Mouse (Mus musculus) ovary, postnatal 10 days (tissue): Measurements from ENCODE around the gene Gm11011.
"Not testable (repeated sequence)": the region's sequence is repeated elsewhere in the genome, so short reads cannot be mapped to it uniquely, and the experiment has no call there.

Experiments
- DNase-seq: peaks from one replicate; pipeline ENCODE4 v3.0.0; 2022; ENCODE audit warnings: low spot score

Gm11011 gene

DNA sequence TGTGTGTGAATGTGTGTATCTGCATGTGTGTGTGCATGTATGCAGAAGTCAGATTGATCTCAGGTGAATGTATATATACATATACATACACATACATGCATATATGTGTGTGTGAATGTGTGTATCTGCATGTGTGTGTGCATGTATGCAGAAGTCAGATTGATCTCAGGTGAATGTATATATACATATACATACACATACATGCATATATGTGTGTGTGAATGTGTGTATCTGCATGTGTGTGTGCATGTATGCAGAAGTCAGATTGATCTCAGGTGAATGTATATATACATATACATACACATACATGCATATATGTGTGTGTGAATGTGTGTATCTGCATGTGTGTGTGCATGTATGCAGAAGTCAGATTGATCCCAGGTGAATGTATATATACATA is at the start of gene Gm11011:
Gm11011 (minus strand) TSS at position 101 of the 400 bp plus-strand sequence.
- not testable (repeated sequence) for DNase-seq

DNA sequence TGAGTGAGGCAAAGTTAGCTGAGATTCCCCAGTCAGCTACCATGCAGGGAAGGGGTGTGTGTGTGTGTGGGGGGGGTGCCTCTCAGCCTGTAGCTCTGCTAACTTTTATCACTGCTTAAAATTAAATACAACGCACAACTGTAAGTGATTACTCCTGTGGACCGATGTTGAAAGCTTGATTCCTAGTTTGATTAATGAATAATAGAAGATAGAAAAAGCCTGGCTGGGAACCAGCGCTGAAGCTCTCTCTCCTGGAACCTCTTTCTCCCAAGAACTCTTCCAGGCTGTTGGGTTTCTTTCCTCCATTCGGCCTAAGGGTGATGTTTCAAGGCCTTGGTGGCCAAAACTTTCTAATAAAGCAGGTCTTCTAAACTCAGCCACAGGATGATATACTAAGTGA is 48.9 kb upstream of the Gm11011 start:
- DNase-seq = no peak

DNA sequence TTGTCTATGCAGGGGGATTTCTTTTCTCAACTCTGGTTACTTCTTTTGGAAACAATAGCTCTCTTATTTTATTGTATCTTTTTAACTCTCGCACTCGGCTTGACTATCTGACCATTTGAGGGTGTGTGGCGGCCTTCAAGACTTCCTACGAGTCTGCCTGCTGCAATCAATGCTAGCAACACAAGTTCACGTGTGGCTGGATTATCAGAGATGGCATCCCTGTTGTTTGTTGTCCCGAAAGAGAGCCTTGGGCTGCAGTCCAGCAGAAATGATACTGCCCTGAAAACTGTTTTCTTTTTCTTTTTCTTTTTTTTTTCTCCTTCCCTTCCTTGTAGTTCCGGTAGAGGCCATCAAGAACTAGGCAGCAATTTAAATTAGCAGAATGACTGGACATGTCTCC is 47.9 kb upstream of the Gm11011 start:
- DNase-seq = no peak

DNA sequence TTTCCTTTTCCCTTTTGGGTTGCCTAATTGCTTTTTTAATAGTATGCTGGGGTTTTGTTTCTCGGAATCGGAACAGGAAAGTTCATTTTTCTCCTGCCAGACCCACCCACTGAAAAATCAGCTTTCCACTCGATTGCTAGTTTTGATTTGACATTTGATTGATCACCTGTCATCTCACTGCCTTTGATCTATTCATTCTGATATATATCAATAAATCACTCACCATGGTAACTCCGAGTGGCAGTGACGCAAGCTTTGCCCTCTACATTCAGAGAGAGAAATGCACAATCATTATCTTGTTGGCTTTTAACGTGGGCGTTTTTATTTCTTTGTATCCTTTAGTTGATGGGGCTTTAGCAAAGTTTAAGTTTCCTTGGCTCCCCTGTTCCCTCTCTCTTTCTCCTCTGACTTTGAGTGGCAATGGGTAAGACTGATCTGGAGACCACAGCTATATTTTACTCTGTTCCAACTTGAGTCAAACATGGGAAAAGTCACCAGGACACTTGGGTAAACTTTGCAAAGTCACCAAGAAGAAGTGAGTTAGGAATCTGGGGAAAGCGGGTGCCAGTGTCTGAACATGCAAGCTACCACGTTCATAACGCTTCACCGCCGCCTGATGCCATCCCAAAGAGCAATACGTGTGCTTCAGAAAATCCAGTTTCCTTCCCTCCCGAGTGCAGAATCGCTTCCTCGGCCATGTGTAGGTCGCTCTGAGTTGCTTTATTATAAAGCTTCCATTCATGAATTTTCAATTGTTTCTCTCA is 47.3 kb upstream of the Gm11011 start:
- DNase-seq = no peak

DNA sequence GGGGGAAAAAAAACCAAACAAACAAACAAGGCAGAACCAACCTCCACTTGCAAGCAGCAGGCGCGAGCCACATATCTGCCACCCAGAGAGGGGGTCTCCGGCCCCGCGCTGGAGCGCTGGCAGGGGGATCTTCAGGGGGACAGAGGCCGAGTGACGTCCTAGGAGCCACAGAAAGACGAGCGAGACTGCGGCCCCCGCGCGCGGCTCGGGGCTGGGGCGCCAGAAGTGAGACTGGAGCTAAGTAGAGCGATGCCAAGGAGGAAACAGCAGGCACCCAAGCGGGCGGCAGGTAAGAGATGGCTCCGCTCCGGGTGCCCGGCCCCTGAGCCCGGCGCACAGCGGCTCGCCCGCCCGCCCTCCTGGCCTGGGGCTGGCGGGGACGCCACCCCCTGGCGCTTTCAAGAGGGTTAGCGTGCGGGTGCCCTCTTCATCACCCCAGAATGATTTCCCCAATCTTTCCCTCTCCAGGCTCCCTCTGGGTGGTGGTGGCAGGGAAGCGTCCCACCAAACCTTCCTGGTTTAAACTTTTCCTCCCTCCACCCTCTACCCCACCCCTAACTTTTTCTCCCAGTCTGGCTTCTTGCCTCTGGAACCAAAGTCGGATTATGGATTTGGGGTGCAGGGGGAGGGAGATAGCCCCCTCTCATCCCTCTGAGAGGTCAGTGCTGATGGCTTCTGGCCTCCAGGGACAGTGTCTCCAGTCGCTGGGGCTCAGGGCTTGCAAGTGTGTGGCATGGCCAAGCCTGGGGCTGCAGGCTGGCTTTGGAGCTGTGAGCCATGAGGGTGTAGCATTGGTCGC is 46.1 kb upstream of the Gm11011 start:
- no peak for DNase-seq

DNA sequence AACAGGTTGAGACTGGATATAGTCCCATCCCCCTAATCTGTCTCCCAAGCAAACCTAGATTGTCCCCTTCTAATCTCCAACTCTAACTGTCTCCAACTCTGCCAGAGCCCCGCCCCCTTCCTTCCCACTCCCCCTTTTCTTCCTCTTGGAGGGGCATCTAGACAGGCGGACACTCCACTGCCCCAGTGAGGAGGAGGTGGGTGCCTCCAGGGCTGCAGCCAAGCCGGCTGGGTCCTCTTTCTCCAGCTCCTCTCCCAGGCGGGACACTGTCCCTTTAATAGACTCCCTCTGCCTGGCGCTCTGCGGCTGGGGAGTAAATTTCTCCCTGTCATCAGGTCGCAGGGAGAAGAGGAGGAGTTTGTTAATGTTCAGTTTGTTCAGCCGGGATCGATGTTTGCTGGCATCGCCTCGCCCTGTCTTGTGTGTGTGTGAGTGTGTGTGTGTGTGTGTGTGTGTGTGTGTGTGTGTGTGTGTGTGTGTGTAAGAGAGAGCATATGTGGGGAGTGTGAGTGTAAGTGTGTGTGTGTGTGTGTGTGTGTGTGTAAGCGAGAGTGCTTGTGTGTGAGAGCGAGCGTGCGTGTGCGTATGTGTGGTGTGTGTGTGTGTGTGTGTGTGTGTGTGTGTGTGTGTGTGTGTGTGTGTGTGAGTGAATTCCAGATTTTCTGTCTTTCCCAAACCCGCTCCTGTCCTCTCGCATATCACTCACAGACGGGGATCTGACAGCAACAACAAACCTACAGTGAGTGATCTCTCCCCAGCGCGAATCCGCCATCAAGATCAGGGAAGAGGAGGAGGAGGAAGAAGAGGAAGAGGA is 45.0 kb upstream of the Gm11011 start, which contains the start of gene Tshz2:
Tshz2 (plus strand) TSS at position 676 of the 814 bp plus-strand sequence.
- no peak for DNase-seq

DNA sequence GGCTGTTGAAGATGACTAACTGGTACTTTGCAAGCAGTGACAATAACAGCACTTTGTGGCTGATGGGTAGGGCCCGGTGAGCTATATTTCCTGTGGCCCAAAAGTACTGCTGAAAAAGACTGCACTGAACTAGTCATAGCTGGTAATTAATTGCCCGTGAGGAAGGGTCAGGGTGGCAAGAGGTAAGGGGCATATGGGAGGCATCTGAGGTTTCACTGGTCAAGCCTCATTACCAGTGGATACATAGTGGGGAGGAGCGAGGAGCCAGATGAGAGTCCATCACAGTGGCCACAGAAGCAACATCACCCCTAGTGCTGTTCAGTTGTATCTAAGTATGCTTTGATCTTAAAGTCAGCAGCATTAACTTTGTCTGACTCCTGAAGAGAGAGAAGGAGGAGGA is 42.5 kb upstream of the Gm11011 start:
- no peak for DNase-seq

DNA sequence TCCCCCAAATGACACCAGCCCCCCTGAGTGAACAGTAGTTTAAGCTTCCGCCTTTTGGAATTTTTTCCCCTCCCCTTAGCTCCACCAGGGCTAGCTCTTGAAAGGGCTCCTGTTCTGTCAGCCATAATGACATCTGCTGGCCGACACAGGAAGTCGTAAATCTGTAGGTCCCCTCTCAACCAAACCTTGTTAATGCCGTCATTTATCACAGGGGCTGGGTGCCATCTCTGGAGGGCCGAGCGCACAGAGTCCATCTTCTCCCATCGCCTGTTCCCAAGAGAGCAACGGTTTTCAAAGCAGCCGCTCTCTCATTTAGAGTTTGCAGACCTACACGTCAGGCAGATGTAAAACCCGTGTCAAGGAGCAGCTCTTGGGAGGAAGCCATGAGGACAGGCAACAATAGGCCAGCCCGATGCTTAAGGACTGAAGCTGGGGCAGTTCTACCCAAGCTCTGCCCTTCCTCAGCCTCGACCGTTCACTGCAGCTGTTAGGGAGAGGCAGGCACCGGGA is 33.7 kb upstream of the Gm11011 start:
- DNase-seq = no peak

DNA sequence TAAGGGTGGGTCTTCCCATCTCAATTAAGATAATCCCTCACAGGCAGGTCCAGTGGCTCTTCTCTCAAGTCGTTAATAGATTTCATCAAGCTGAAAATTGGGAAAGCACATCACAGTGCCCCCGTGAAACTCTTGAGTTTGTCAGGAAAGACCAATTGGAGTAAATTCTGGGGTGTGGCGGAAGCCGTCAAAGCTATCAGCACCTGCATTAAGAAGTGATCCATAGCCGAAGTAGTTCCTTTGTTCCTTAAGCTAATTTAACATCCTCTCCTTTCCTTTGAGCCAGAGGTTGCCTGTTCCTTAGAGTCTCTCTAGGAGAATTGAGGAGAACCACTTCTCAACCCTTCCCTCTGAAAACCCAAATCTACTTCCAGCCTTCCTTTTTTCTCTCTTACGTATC is 28.5 kb upstream of the Gm11011 start:
- DNase-seq = no peak

DNA sequence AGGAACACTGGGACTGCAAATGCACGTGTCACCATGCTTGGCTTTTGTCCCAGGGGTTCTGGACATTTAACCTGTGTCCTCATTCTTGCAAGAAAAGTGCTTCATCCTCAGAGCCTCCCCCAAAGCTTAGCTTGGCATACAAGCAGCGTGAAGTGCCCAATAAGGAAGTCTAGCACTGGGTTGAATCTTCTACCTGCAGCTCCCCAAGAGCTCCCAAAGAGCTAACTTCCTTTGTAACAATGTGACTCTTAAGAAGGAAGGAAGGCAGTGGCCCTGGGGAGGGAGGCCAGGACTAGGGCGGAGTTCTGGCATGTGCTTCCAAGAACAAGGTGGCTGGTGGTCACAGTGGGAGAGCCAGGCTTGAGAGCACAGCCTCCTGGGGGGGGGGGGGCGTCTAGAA is 27.1 kb upstream of the Gm11011 start:
- no peak for DNase-seq

DNA sequence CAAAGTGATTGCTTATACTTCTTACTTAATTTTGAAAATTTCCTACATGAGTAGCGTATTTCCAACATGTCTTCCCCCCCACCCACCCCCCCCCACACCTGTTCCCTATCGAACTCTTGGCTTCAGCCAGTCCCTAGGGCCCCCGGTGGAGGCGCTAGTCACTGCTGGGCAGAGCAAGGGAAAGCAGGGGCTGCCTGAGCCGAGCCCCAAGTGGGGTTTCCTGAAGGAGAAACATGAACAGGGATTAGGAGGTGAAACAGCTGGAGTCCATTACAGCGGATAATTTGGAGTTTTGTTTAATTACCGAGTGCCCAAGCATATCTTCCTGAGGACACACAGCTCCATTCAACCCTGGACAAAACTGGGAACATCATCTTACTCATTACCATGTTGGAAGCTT is 24.0 kb upstream of the Gm11011 start:
- no peak for DNase-seq

DNA sequence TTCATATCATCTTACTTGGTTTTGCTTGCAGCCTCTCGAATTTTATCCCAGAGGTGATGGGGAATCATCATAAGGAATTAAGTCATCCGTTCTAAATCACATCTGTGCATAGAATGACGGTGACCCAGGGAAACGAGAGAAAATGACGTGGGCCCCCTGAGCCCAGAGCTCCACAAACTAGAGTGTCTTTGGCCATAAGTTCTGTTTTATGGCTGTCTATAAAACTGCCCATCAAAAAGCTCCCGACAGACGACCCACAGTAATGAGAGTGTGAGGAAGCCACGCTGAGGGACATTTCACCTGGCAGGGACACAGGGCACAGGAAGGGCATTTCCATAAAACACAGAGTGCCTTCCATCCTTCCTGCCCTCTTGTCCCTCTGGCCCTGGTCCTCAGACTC is 23.3 kb upstream of the Gm11011 start:
- no peak for DNase-seq

DNA sequence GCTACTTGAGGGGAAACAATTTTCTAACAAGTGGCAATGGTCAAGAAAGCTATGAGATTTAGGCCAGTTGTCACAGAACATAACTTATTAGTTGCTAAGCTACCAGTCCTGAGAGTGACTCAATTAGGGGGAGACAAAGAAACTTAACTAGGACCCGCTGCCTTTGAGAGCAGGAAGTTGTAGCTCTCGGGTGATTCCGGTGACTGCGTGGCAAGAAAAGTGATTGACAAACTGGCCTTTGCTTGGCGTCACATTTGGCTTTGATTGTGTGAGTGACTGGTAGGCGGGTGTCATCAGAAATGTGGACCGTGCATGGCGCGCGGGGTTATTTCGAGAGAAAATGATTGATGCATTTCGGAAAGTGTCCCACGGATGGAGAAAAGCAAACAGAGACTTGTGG is 22.4 kb upstream of the Gm11011 start:
- DNase-seq = no peak

DNA sequence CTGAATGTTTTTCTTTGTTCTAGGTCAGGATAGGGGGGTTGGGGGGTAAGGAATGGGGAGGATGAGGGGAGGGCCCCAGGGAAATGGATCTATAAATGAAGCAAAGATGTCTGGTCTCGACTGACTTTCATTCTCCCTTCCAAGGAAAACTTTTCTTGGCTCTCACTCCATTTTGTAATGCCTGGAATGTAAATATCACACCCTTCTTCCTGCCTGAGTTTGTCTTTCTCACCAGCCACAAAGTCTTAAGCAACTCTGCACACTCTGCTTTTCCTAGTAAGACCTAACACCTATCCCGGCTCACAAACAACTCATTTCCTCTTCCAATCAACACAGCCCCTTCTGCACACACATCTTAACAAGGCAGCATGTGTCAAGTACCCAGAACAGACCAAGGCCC is 20.2 kb upstream of the Gm11011 start:
- no peak for DNase-seq

DNA sequence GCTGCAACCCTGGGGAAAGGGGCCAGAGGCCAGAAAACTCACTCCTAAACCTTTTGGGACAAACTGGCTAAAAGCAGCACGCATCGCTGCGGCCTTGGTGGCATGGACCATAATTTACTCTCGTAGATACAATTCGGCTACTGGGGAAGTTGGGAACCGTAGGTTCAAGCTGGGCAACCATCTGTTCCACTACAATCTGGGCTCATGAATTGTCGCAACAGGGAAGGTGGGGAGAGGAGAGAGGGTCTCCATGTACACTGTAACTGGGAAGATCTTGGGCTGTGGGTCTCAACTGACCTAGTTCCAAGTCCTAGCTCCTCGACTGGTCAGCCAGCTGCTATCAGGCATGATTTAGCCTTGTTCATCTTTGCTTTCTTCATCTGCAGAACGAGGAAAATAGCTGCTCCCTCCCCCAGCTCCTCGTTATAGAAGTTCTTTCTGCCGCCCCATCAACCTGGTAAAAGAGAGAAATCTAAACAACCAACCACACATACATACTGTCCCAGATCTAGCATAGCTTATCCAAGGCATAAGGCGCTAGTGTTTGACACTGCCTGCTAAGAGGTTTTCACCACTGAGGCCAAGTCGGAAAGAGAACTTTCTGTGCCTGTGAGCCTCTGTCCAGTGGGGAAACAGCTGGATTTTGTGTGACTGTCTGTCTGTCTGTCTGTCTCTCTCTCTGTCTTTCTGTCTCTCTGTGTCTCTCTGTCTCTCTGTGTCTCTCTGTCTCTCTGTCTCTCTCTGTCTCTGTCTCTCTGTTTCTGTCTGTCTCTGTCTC is 19.5 kb upstream of the Gm11011 start:
- DNase-seq = no peak

DNA sequence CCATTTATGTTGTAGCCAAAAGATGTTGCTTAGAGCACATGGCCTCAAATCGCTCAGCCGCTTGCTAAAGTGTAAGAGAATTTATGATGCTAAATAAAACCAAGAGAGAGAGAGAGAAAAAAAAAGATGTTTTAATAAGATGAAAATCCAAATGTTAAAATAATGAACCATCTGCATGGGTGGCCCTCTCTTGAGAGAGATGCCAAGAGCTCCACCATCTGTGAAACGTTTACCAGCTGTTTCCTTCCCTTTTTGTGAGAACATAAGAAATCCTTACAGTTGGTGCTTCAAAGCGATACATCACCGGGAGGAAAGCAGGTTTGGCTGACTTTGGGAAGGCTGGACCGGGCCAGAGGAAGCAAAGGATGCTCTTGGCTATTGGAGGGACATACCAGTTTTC is 12.6 kb upstream of the Gm11011 start:
- no peak for DNase-seq

DNA sequence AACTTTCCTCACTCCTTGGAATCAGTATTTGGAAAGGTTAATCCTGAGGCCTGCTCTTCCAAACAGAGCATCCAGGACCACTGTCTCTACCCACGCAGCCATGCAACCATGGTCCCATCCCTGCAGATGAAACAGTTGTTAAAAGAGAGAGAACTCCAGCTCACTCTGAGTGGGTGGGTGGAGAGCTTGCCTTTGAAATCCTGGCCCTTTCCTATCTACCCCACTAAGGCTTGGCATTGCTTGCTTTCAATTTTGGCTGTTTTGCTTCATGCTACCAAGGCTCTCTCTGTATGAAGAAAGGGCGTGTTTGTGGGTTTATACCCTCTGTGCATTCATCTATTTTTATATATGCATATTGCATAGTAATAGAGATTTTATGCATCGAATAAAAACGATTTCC is 12.0 kb upstream of the Gm11011 start:
- no peak for DNase-seq

DNA sequence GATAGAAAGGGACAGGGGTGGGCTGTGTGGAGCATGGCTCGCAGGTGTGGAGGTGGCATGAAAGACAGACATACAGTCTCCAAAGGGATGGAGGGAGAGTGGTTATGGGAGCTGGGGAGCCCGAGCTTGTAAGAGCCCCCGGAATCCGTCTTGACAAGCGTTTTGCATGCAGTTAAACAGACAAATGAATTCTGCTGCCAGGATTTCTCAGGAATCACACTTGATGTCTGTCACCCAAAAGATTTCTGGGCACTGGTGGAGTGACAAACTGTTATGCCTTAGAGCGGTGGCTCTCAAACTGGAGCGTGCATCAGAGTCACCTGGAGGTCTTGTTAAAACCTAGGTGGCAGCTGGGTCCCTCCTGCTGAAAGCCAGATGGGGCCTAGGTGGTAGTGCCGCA is 10.4 kb upstream of the Gm11011 start:
- DNase-seq = no peak

DNA sequence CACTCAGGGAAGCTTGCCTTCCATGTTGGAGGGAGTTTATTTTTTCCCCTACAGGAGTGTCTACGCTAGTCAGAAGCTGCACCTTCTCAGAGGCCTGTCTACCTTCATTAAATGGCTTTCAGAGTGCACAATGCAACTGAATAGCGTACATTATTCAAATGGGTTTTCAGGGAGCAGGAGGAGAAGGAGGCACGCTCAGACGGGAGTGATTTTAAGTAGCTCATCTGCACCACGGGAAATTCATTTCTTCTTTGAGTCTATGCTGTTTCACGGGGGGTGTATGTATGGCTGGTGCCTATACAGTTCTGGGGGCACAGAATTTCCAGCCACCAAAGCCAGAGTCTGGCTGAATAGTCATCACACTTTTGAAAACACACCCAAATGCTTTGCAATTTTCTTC is 9.8 kb upstream of the Gm11011 start:
- no peak for DNase-seq

DNA sequence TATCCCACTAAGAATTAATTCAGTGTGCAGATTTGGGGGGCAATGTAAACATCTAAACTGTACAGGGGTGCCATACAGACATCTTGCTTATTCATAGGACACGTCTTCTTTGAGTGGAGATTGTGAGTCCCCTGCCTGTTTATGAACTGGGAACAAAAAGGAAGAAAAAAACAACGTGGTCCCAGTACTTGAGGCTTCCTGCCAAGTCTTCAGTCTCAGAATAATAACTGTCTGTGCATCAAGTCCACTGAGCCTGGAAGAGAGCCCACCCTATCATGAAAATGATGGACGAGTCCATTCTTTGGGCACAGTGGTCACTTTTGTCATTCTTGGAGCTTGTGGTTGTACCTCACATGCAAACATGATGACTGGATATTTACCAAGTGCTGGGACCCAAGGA is 6.2 kb upstream of the Gm11011 start:
- DNase-seq = no peak

DNA sequence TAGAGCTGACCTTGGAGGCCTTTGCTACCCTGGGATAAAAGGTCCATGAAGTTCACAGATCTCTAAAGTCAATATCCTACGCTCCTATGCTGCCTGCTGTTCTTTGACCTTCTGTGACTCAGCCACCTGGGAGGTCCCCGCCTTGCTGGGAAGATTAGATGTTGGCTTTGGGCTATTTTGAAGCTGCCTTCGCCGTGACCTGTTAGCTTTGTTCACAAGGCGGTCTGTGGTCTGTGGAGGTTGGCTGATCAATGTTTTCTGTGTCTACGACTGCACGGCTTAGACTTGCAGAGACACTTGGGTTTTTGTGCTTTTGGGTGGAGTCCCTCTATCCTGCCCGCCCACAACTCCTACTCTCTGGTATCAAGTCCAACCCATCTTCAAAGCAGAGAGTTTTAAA is 2.9 kb upstream of the Gm11011 start:
- DNase-seq = no peak

DNA sequence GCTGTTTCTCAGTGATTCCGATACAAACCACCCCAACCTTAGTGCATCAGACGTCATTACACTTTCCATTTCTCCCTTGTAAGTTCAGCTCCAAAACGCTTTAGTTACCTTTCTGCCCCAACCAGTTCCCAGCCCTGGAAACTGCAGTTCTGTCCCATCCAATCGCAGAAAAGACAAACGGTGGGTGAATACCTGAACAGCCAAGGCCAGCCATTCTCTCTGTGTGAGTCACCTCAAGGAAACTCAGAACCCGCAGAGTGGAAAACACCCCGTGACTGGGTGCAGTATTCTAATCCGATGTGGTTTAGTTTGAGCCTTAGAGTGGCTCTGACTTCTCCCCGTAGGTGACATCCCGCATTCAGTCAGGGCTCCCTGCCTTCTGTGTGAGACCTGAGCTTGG is 2.2 kb upstream of the Gm11011 start:
- no peak for DNase-seq
